Mouse (Mus musculus): Measurements from ENCODE around the gene Afp. TPM values are rescaled to one million over a fixed set of nuclear protein-coding genes. Genes with fewer than 3 reads are reported as not detected.

Gene Afp
- polyA plus RNA-seq, 1 experiment from 2014 or later, result 541 TPM

- no peak for ATAC-seq
- Histone ChIP-seq H3K27me3 (replicated peaks; ENCODE audit: control insufficient read depth, insufficient read depth, low read length) (no peaks in the 10 kb centered on the region), H3K9ac (ENCODE audit: low read depth, low read length) (no peak overlapping the region), H3K4me1 (replicated peaks; ENCODE audit: control insufficient read depth, insufficient read depth, low read length) (no peaks in the 10 kb centered on the region), H3K27ac (ENCODE audit: low read depth, low read length) (no peak overlapping the region), H3K4me2 (replicated peaks; ENCODE audit: low read depth) (no peak overlapping the region), H3K9me3 (ENCODE audit: control insufficient read depth) (no peaks in the 10 kb centered on the region), H3K36me3 (ENCODE audit: control insufficient read depth, insufficient read depth) (no peaks in the 10 kb centered on the region), H3K4me3 (ENCODE audit: low read depth, low read length) (no peak overlapping the region)
- TF ChIP-seq CTCF (IDR thresholded peaks at IDR 0.05; ENCODE audit: low read depth), result no peak
- WGBS, result 92% methylated on average over 5 of the region's 5 CpGs
Observed at GRCm38 (mm10) chr5:90509828-90510592, 19.5 kb downstream of the Afp start.

- Histone ChIP-seq H3K27me3 (replicated peaks; ENCODE audit: control insufficient read depth, insufficient read depth, low read length) (no peaks in the 10 kb centered on the region), H3K4me2 (replicated peaks; ENCODE audit: low read depth) (no peak overlapping the region), H3K27ac (ENCODE audit: low read depth, low read length) (no peak overlapping the region), H3K4me3 (ENCODE audit: low read depth, low read length) (no peak overlapping the region), H3K9me3 (ENCODE audit: control insufficient read depth) (no peaks in the 10 kb centered on the region), H3K36me3 (ENCODE audit: control insufficient read depth, insufficient read depth) (no peaks in the 10 kb centered on the region), H3K9ac (ENCODE audit: low read depth, low read length) (no peak overlapping the region), H3K4me1 (replicated peaks; ENCODE audit: control insufficient read depth, insufficient read depth, low read length) (no peaks in the 10 kb centered on the region)
- 74% methylated on average over 6 of the region's 6 CpGs for WGBS
- no peak for ATAC-seq
- TF ChIP-seq CTCF (IDR thresholded peaks at IDR 0.05; ENCODE audit: low read depth), result no peak
Observed at GRCm38 (mm10) chr5:90512288-90512955, 21.9 kb downstream of the Afp start.

DNA sequence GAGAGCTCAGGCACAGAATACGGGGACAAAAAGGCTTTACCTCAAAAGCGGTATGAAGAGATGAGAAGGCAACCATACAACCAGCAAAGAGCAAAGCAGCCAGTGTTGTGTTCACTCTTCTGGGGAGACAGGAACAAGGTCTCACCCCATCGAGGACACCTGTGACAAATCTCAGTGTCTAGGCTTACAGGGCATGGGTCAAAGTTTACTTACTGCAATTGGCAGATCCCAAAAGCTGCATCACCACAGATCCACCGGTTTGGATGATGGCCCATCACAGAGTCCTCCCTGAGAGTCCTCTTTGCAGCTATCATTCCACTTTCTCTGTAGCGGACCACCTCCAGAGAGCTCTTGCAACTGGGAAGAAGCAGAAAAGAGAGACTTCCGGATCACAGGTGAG, 25.0 kb downstream of the Afp start:
- no peak for ATAC-seq
- Histone ChIP-seq H3K36me3 (ENCODE audit: control insufficient read depth, insufficient read depth) (no peaks in the 10 kb centered on the region), H3K27ac (ENCODE audit: low read depth, low read length) (no peak overlapping the region), H3K4me1 (replicated peaks; ENCODE audit: control insufficient read depth, insufficient read depth, low read length) (no peaks in the 10 kb centered on the region), H3K4me2 (replicated peaks; ENCODE audit: low read depth) (no peak overlapping the region), H3K9me3 (ENCODE audit: control insufficient read depth) (no peaks in the 10 kb centered on the region), H3K4me3 (ENCODE audit: low read depth, low read length) (no peak overlapping the region), H3K27me3 (replicated peaks; ENCODE audit: control insufficient read depth, insufficient read depth, low read length) (no peaks in the 10 kb centered on the region), H3K9ac (ENCODE audit: low read depth, low read length) (no peak overlapping the region)
- TF ChIP-seq CTCF (IDR thresholded peaks at IDR 0.05; ENCODE audit: low read depth), result no peak
- WGBS, result 75% methylated on average over 6 of the region's 6 CpGs

- no peaks in the 10 kb centered on the region for H3K36me3 ChIP-seq (ENCODE audit: control insufficient read depth, insufficient read depth)
- H3K4me2 ChIP-seq (replicated peaks; ENCODE audit: low read depth), result peak within 1 kb of the TSS; percentile 56
- no peaks in the 10 kb centered on the region for H3K27me3 ChIP-seq (replicated peaks; ENCODE audit: control insufficient read depth, insufficient read depth, low read length)
- no peak within 1 kb of the TSS for H3K9ac ChIP-seq (ENCODE audit: low read depth, low read length)
- no peak for TF ChIP-seq CTCF (IDR thresholded peaks at IDR 0.05; ENCODE audit: low read depth)
- peak within 1 kb of the TSS; percentile 46; the same call in 1 of the 2 replicates for H3K27ac ChIP-seq (ENCODE audit: low read depth, low read length)
- H3K4me3 ChIP-seq (ENCODE audit: low read depth, low read length), result peak within 1 kb of the TSS; percentile 20
- H3K4me1 ChIP-seq (replicated peaks; ENCODE audit: control insufficient read depth, insufficient read depth, low read length), result no peaks in the 10 kb centered on the region
- peak; percentile 59; the same call in 1 of the 2 replicates for ATAC-seq
- H3K9me3 ChIP-seq (ENCODE audit: control insufficient read depth), result no peaks in the 10 kb centered on the region
- 40% methylated on average over 6 of the region's 6 CpGs for WGBS
Observed at GRCm38 (mm10) chr5:90518356-90519100, 28.0 kb downstream of the Afp start, which contains the start of gene Afm. TSS of gene Afm (plus strand) at chr5:90518932.

DNA sequence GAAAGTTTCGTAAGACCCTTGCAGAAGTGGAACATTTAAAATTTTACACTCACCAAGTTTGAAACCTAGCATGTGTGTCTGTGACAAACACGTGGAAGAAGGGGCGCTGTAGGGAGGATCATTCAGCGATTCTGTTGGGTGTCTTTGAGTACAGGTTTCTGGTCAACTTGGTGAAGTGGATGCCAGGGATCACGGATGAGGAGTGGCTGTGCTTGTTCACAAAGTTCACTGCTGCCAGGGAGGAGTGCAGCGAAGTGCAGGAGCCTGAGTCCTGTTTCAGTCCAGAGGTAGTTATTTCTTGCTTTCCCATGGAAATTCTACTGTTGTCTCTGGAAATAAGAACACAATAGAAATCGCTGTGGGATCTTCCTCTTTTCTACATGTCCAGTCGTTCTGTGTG, 60.7 kb downstream of the Afp start:
- H3K9ac ChIP-seq (ENCODE audit: low read depth, low read length), result no peak overlapping the region
- H3K9me3 ChIP-seq (ENCODE audit: control insufficient read depth), result no peaks in the 10 kb centered on the region
- no peak overlapping the region for H3K27ac ChIP-seq (ENCODE audit: low read depth, low read length)
- WGBS, result 85% methylated on average over 8 of the region's 8 CpGs
- H3K36me3 ChIP-seq (ENCODE audit: control insufficient read depth, insufficient read depth), result no peaks in the 10 kb centered on the region
- no peaks in the 10 kb centered on the region for H3K27me3 ChIP-seq (replicated peaks; ENCODE audit: control insufficient read depth, insufficient read depth, low read length)
- no peak overlapping the region for H3K4me3 ChIP-seq (ENCODE audit: low read depth, low read length)
- ATAC-seq, result no peak
- no peak for TF ChIP-seq CTCF (IDR thresholded peaks at IDR 0.05; ENCODE audit: low read depth)
- H3K4me1 ChIP-seq (replicated peaks; ENCODE audit: control insufficient read depth, insufficient read depth, low read length), result no peaks in the 10 kb centered on the region
- no peak overlapping the region for H3K4me2 ChIP-seq (replicated peaks; ENCODE audit: low read depth)

GRCm38 (mm10) chr5:90556052-90556451, 65.5 kb downstream of the Afp start:
- Histone ChIP-seq H3K4me3 (ENCODE audit: low read depth, low read length) (no peak overlapping the region), H3K27me3 (replicated peaks; ENCODE audit: control insufficient read depth, insufficient read depth, low read length) (no peaks in the 10 kb centered on the region), H3K4me1 (replicated peaks; ENCODE audit: control insufficient read depth, insufficient read depth, low read length) (no peaks in the 10 kb centered on the region), H3K4me2 (replicated peaks; ENCODE audit: low read depth) (no peak overlapping the region), H3K36me3 (ENCODE audit: control insufficient read depth, insufficient read depth) (no peaks in the 10 kb centered on the region), H3K27ac (ENCODE audit: low read depth, low read length) (no peak overlapping the region), H3K9ac (ENCODE audit: low read depth, low read length) (no peak overlapping the region), H3K9me3 (ENCODE audit: control insufficient read depth) (no peaks in the 10 kb centered on the region)
- WGBS, result 76% methylated on average over 3 of the region's 3 CpGs
- ATAC-seq, result no peak
- no peak for TF ChIP-seq CTCF (IDR thresholded peaks at IDR 0.05; ENCODE audit: low read depth)

Other genes with a start within 250 kb of the Afp start
- 19.3 and 23.3 TPM in 2 replicates for gene Ankrd17, start 124.2 kb upstream of the Afp start, polyA plus RNA-seq (2015; fragmentation: Nextera tagmentation; extraction: Ambion mirVana)
- gene Gm9958, start 123.5 kb upstream of the Afp start, polyA plus RNA-seq (2015; fragmentation: Nextera tagmentation; extraction: Ambion mirVana), result 3.0 and 3.3 TPM in 2 replicates
- gene Alb, start 29.8 kb upstream of the Afp start, polyA plus RNA-seq (2015; fragmentation: Nextera tagmentation; extraction: Ambion mirVana), result 0.99 and 1.1 TPM in 2 replicates
- gene Afm, start 28.2 kb downstream of the Afp start, polyA plus RNA-seq (2015; fragmentation: Nextera tagmentation; extraction: Ambion mirVana), result 8.2 and 9.4 TPM in 2 replicates
- 0.35 and 0.63 TPM in 2 replicates for gene 5830473C10Rik, start 70.4 kb downstream of the Afp start, polyA plus RNA-seq (2015; fragmentation: Nextera tagmentation; extraction: Ambion mirVana)
- 28.7 and 30.7 TPM in 2 replicates for gene Rassf6, start 149.9 kb downstream of the Afp start, polyA plus RNA-seq (2015; fragmentation: Nextera tagmentation; extraction: Ambion mirVana)